Mouse (Mus musculus) ES-E14 (cell line): Measurements from ENCODE around the gene Tmx4. TPM values are rescaled to one million over a fixed set of nuclear protein-coding genes. Genes with fewer than 3 reads are reported as not detected.
A peak's percentile ranks its signal among the peaks of the same experiment; 100 is the strongest.

Experiments
- DNase-seq: peaks from one replicate; pipeline ENCODE4 v3.0.0-alpha.2; 2013; ENCODE audit warnings: low read depth, low spot score
- H3K27ac ChIP-seq: 2 replicates; pipeline ENCODE4 v1.5.1; 2012; ENCODE audit warnings: low read depth, mild to moderate bottlenecking, low read length, moderate library complexity, mixed read lengths; ENCODE audit not compliant: poor library complexity, insufficient read depth, severe bottlenecking
- H3K36me3 ChIP-seq: 2 replicates; pipeline ENCODE4 v1.6.1; 2012; ENCODE audit warnings: mild to moderate bottlenecking, low read length, moderate library complexity, mixed read lengths; ENCODE audit not compliant: control insufficient read depth, poor library complexity, insufficient read depth, severe bottlenecking
- H3K4me1 ChIP-seq, 2 experiments: fragments of 150-350 bp in 1 of 2; sonication (generic) in 1 of 2; 2 replicates each; pipeline ENCODE4 v1.6.1; 2012; ENCODE audit warnings: low read length in 2 of 2, mild to moderate bottlenecking in 1 of 2, mixed read lengths in 1 of 2; ENCODE audit not compliant: control insufficient read depth in 2 of 2, insufficient read depth in 2 of 2, poor library complexity in 1 of 2
- H3K4me3 ChIP-seq, 2 experiments: fragments of 150-350 bp in 1 of 2; sonication (generic) in 1 of 2; 2 replicates each; pipeline ENCODE4 v1.5.1; 2012; ENCODE audit warnings: low read length in 2 of 2, low read depth in 1 of 2, mild to moderate bottlenecking in 1 of 2, mixed read lengths in 1 of 2; ENCODE audit not compliant: insufficient read depth in 1 of 2, poor library complexity in 1 of 2, severe bottlenecking in 1 of 2
- H3K9ac ChIP-seq: 2 replicates; pipeline ENCODE4 v1.6.1; 2012; ENCODE audit warnings: low read depth, mild to moderate bottlenecking, low read length, mixed read lengths; ENCODE audit not compliant: poor library complexity, insufficient read depth, severe bottlenecking
- H3K9me3 ChIP-seq: fragments of 150-350 bp; sonication (generic); 2 replicates; pipeline ENCODE4 v1.6.1; 2012; ENCODE audit warnings: low read depth, mild to moderate bottlenecking, low read length; ENCODE audit not compliant: control insufficient read depth, insufficient read depth
- CHD2 ChIP-seq: IDR thresholded peaks from 2 replicates; pipeline ENCODE4 v1.6.1; 2014; ENCODE audit warnings: mild to moderate bottlenecking, low read depth, low read length, inconsistent platforms
- HCFC1 ChIP-seq: IDR thresholded peaks from 2 replicates; pipeline ENCODE4 v1.6.1; 2012; ENCODE audit warnings: low read length, inconsistent platforms, borderline replicate concordance; ENCODE audit not compliant: insufficient read depth
- MAFK ChIP-seq: IDR thresholded peaks from 2 replicates; pipeline ENCODE4 v1.6.1; 2014; ENCODE audit warnings: mild to moderate bottlenecking, low read depth, low read length, inconsistent platforms; ENCODE audit not compliant: insufficient read depth
- ZC3H11A ChIP-seq: IDR thresholded peaks from 2 replicates; pipeline ENCODE4 v1.6.1; 2012; ENCODE audit warnings: low read depth, mild to moderate bottlenecking, inconsistent platforms, low read length, borderline replicate concordance
- ZNF384 ChIP-seq: IDR thresholded peaks from 2 replicates; pipeline ENCODE4 v1.6.1; 2012; ENCODE audit warnings: low read depth, low read length, inconsistent platforms
- in situ Hi-C, 2 experiments: fragments of 600-800 bp; cut with MboI; formaldehyde crosslinking; loops; one replicate each; pipeline ENCODE4 v1.15.1; 2025; ENCODE audit warnings: low sequenced_read_pairs in 2 of 2, inconsistent platforms in 1 of 2; ENCODE audit not compliant: unreplicated experiment in 2 of 2
- total RNA-seq: library from RNA; depleted of rRNA; stranded (reverse); fragments of 300-350 nt; gene quantifications from 2 replicates; pipeline ENCODE4 v1.2.3, GENCODE M21; 2012; rRNA removed

Gene Tmx4
- 11.2 and 11.7 TPM in 2 replicates for total RNA-seq

DNA sequence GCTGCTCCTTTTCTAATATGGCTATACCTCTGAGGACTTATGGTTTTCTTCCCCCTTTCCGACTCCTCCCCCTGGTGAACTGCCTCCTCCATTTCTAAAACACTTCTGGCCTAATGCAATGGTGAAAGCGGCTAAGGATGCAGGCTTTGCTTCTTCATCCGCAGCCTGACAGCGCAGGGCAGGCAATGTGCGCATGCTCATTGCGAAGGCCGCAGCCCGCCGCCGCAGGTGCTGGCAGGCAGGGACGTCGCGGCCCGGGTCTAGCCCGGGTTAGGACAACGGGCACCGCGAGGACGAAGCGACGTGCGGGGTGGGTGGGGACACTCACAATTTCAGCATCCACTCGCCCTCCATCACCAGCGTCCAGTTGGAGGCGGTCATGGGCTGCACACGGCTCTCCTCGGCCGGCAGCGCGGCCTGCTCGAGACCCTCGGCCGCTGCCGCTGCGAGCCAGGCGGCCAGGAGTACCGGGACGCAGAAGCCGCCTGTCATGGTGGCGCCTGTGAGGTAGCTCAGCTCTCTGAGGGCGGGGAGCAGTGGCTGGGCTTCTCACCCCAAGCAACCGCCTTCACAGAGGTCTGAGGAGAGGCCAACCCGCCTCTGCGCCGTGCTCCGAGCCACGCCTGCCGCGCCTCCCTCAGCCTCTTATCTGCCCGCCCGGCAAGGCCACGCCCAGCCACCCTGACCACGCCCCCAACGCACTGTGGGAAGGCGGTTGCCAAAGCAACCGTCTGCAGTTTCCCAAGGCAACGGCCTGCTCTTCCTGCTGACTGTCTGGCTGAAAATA lies at the start of gene Tmx4:
Gene Tmx4, minus strand, starts transcription at position 632 of the 787 bp plus-strand sequence.
- TF ChIP-seq HCFC1: peak; percentile 50; the same call in 1 of the 2 replicates
- TF ChIP-seq MAFK: no peak
- Histone ChIP-seq H3K9ac (peak within 1 kb of the TSS; percentile 91), H3K4me3 (peak within 1 kb of the TSS; percentile 60 to 83), H3K27ac (peak within 1 kb of the TSS; percentile 41; the same call in 1 of the 2 replicates), H3K36me3 (no peaks in the 10 kb centered on the region), H3K4me1 (no peaks in the 10 kb centered on the region), H3K9me3 (no peaks in the 10 kb centered on the region)
- peak; percentile 91 for DNase-seq
- in situ Hi-C loops: no loop called here

DNA sequence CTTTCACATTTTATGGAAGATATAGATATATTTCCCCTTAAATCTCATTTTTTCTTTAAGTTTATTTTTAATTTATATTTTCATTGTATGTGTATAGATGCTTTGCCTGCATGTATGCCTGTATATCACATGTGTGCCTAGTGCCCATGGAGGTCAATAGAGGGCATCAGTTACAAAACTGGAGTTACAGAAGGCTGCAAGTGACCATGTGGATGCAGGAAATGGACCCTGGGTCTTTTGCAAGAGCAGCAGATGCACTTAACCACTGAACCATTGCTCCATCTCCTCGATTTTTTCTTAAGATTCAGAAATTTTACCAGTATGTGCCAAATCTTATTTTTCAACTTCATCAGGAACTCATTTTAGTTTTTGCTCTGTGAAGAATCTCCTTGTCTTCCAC lies 48.2 kb upstream of the Tmx4 start:
- TF ChIP-seq HCFC1: no peak
- no peak for TF ChIP-seq ZNF384
- no peak for TF ChIP-seq ZC3H11A
- TF ChIP-seq MAFK: no peak
- no peak for TF ChIP-seq CHD2
- DNase-seq: no peak
- Histone ChIP-seq H3K9me3 (no peaks in the 10 kb centered on the region), H3K9ac (no peak overlapping the region), H3K27ac (no peak overlapping the region), H3K4me1 (no peaks in the 10 kb centered on the region), H3K4me3 (no peak overlapping the region), H3K36me3 (no peaks in the 10 kb centered on the region)
- in situ Hi-C loops: no loop called here

DNA sequence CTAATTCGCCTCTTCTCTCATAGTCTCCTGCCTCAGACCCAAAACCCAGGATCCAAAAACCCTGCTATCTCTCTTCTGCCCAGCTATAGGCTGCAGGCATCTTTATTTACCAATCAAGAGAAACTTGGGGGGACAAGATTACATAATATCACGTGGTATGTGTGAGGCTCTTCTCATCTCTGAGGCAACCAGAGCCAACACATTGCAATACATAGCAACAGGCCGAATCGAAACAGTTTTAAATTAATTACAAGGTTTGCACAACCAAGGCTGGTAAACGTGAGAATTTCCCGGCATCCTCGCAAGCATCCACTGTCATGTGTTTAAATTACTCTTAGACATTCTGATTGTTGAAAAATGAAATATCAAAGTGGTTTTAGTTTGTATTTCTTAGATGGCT lies 47.1 kb upstream of the Tmx4 start:
- Histone ChIP-seq H3K4me3 (no peak overlapping the region), H3K4me1 (no peaks in the 10 kb centered on the region), H3K27ac (no peak overlapping the region), H3K36me3 (no peaks in the 10 kb centered on the region), H3K9me3 (no peaks in the 10 kb centered on the region), H3K9ac (no peak overlapping the region)
- in situ Hi-C loops: no loop called here
- TF ChIP-seq HCFC1: no peak
- no peak for TF ChIP-seq MAFK
- TF ChIP-seq CHD2: no peak
- TF ChIP-seq ZC3H11A: no peak
- no peak for TF ChIP-seq ZNF384
- no peak for DNase-seq

DNA sequence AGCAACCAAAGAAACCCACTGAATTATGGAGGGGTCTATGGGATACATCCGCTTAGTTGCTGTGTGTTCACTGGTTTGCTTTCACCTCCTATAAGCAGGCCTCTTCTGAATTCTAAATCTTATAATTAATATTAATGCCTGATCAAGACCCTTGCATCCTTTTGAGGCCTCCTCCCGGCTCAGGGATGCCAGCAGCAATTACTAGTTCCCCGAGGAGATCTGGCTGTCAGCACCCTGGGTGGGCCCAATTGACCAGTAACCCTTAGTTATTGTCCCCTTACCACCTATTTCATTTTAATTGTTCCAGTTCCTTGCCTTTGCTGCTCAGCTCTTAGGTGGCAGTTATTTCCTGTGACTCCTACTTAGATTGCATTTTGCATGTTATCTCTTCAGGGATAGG lies 38.4 kb upstream of the Tmx4 start:
- in situ Hi-C loops: loop anchor here in 1 of 2 experiments (10.0 kb wide), 1 partner anchor 642 kb away; no protein-coding TSS in a partner anchor
- Histone ChIP-seq H3K4me3 (no peak overlapping the region), H3K36me3 (no peaks in the 10 kb centered on the region), H3K4me1 (no peaks in the 10 kb centered on the region), H3K9ac (no peak overlapping the region), H3K9me3 (no peaks in the 10 kb centered on the region), H3K27ac (no peak overlapping the region)
- TF ChIP-seq CHD2: no peak
- no peak for DNase-seq
